Mouse (Mus musculus) activated CD4-positive, CD25-positive, alpha-beta regulatory T cell (primary cell): ENCODE measurements around the gene Stxbp1. TPM values are rescaled to one million over a fixed set of nuclear protein-coding genes. Genes with fewer than 3 reads are reported as not detected.

Experiments used
- polyA plus RNA-seq, 2 experiments: library from polyadenylated mRNA; unstranded; fragments of 100-300 nt; shearing (Covaris generic); gene quantifications; one replicate each; pipeline ENCODE4 v1.2.1; 2017

The Stxbp1 gene
- polyA plus RNA-seq, result 1 to 10 TPM; 2.8 to 3.4 TPM

GRCm38 (mm10) chr2:32846805-32847467, at the start of gene Stxbp1:
Gene Stxbp1, minus strand, starts transcription at chr2:32847245.

GRCm38 (mm10) chr2:32875675-32876489, 28.8 kb upstream of the Stxbp1 start, which contains the start of gene Fam129b:
Gene Fam129b, plus strand, starts transcription at chr2:32876114.

GRCm38 (mm10) chr2:32784048-32784681, 62.9 kb downstream of the Stxbp1 start, which contains the start of gene Cfap157:
Gene Cfap157, minus strand, starts transcription at chr2:32784428.

GRCm38 (mm10) chr2:32775359-32776074, 71.5 kb downstream of the Stxbp1 start, which contains the start of the genes Ttc16 and Ptrh1:
Gene Ttc16, minus strand, starts transcription at chr2:32775633.
Gene Ptrh1, plus strand, starts transcription at chr2:32775786.

GRCm38 (mm10) chr2:32757056-32757845, 89.8 kb downstream of the Stxbp1 start, which contains the start of gene Tor2a:
Gene Tor2a, plus strand, starts transcription at chr2:32757234.

GRCm38 (mm10) chr2:32740916-32741272, 106.2 kb downstream of the Stxbp1 start, which contains the start of gene 6330409D20Rik:
Gene 6330409D20Rik, minus strand, starts transcription at chr2:32741016.

Other genes starting within 250 kb of the Stxbp1 start
- gene St6galnac6, start 247.5 kb downstream of the Stxbp1 start, polyA plus RNA-seq, result 1 to 10 TPM; 5.8 to 6.5 TPM
- under 1 TPM in 1 of 2 experiments, not detected in 1; 0.13 TPM for gene Ak1, start 225.5 kb downstream of the Stxbp1 start, polyA plus RNA-seq
- under 1 TPM in 1 of 2 experiments, not detected in 1; 0.80 TPM for gene Eng, start 200.7 kb downstream of the Stxbp1 start, polyA plus RNA-seq
- 10 to 100 TPM; 11.0 to 16.7 TPM for gene Fpgs, start 143.1 kb downstream of the Stxbp1 start, polyA plus RNA-seq
- 100 to 1,000 TPM; 173 to 181 TPM for gene Cdk9, start 134.2 kb downstream of the Stxbp1 start, polyA plus RNA-seq
- gene Sh2d3c, start 126.2 kb downstream of the Stxbp1 start, polyA plus RNA-seq, result 100 to 1,000 TPM; 105 to 112 TPM
- under 1 TPM; 0.48 to 0.95 TPM for gene 6330409D20Rik, start 106.2 kb downstream of the Stxbp1 start, polyA plus RNA-seq
- gene Tor2a, start 90.0 kb downstream of the Stxbp1 start, polyA plus RNA-seq, result 10 to 100 TPM; 69.8 to 78.7 TPM
- gene Ttc16, start 71.6 kb downstream of the Stxbp1 start, polyA plus RNA-seq, result 1 to 10 TPM in 1 of 2 experiments, under 1 TPM in 1; 0.79 to 3.5 TPM
- gene Ptrh1, start 71.5 kb downstream of the Stxbp1 start, polyA plus RNA-seq, result 1 to 10 TPM; 2.9 to 4.3 TPM
- under 1 TPM; 0.15 to 0.39 TPM for gene Cfap157, start 62.8 kb downstream of the Stxbp1 start, polyA plus RNA-seq
- gene Fam129b, start 28.9 kb upstream of the Stxbp1 start, polyA plus RNA-seq, result 1 to 10 TPM; 2.3 to 8.5 TPM
- 10 to 100 TPM; 17.8 to 46.7 TPM for gene Rpl12, start 114.3 kb upstream of the Stxbp1 start, polyA plus RNA-seq
- gene Lrsam1, start 114.4 kb upstream of the Stxbp1 start, polyA plus RNA-seq, result 10 to 100 TPM in 1 of 2 experiments, 1 to 10 TPM in 1; 2.8 to 10.7 TPM
- 1 to 10 TPM; 8.5 to 9.2 TPM for gene Slc2a8, start 134.8 kb upstream of the Stxbp1 start, polyA plus RNA-seq